Mouse (Mus musculus) adrenal gland, adult 2 months (tissue): ENCODE measurements at regions not wholly inside any gene's neighbourhood (a gene's known extent, or its start where the extent isn't known, plus 50 kb on each side); places are given as distances from the start of the nearest gene placed in this dataset.
"Not testable (repeated sequence)": the region's sequence is repeated elsewhere in the genome, so short reads cannot be mapped to it uniquely, and the experiment has no call there.

Experiments used
- DNase-seq: peaks from one replicate; pipeline ENCODE4 v3.0.0; 2021

DNA sequence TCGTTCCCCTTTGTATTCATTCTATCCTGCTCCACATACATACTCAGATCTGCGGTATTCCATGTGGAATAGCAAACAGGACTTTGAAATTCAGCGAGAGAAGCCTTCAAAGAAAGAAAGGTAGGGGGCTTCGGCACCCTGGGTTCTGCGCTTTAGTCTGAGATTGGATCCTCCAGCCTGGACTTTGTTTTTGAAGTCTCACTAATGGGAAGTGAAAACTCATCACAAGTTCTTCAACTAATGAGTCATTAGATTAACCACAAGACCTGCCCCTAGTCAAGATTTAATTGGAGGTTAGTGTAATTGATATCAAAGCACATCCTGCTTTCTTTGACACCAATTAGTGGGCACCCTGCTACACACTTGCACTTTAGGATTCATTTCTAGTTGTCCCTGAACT, 492.5 kb upstream of the Zfp960 start:
- DNase-seq: no peak

DNA sequence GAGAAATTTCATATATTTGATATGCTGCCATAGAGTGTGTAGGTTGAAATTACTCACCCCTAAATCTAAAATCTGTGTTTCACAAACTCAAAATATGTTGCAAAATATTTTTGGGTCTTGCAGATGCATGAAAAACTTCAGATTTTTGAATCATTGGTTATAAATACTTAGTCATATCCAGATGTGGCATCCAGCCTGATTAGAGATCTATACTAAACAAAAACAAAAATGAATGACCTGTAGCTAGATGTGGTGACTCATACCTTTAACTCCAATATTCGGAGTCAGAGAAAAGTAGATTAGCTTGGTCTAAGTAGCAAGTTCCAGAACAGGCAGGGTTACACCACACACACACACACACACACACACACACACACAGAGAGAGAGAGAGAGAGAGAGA, 475.1 kb upstream of the Zfp960 start:
- DNase-seq: no peak

DNA sequence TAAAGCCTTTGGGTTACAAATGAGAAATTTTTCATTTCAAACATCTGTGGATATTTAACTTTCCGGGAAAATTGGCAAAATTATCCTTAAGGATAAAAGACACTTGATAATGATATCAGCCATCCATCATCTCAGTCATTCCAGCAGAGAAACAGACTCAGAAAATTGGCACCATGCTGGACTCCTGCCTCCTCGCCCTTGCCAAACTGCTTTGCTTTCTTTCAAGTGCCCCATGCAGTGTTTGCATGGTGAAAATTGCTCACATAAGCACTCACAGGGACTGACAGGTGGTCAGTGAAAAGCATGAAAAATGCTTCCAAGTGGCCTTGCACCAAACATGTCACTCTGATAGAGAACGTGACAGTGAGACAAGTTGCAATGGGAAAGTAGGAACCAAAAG, 464.2 kb upstream of the Zfp960 start:
- DNase-seq: no peak

- DNase-seq: no peak
These were observed 451.4 kb upstream of the Zfp960 start for GRCm38 (mm10) chr17:16612405-16612979.

GRCm38 (mm10) chr17:16621931-16622556, 441.9 kb upstream of the Zfp960 start:
- DNase-seq: no peak

- no peak for DNase-seq
These were observed 434.1 kb upstream of the Zfp960 start for GRCm38 (mm10) chr17:16629854-16630253.

DNA sequence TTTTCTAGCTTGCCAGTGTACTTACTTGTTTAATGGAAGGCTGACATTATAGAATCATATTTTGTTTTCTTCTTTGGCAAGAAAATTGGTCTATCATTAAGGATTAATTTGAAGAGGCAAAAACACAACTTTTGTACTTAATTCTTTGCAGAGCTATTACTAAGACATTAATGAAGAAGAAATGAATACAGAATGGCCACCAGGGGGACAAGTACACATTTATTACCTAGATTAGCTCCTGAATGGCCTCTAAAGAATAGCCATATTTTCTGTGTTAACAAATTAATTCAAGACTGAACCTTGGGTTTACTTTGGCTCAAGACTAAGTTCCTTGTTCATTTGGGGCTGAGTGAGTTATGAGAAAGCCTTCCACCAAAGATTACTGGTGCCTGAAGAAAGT, 430.5 kb upstream of the Zfp960 start:
- DNase-seq: no peak

- no peak for DNase-seq
These were observed 426.4 kb upstream of the Zfp960 start for GRCm38 (mm10) chr17:16637463-16637862.

DNA sequence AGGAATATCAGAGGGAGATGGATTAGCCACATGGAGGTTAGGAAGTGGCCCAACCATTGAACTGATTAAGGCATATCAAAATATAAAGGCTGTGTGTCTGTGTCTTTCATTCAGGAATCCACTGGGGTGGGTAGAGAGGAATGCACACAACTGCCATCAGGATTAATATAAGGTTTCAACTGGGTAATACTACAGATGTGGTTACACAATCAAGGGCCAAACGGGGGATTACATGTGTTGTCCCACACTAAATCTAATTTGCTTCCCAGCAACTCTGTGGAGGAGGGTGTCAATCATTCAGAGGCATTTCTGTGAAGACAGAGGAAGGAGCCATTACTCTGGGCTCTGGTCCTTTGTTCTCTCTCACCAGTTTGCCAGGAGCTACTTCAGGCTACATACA, 416.0 kb upstream of the Zfp960 start:
- no peak for DNase-seq

DNA sequence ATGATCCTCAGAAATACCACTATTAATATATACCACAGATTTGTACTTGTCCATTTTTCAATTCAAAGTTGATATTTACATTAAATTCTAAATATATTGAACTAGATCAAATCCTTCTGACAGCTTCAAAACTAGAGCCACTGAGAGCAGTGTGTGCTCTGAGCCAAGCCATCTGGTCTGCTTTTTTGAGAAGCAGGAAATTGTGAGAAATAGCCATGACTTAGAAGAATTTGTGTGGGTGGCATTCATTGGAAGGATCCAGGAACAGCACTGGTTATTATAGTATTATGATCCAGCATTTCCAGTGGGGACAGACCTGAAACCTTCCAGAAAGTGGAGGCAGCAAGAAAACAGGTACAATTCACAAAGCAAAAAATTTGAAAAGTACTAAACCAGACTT, 398.7 kb upstream of the Zfp960 start:
- DNase-seq: no peak

DNA sequence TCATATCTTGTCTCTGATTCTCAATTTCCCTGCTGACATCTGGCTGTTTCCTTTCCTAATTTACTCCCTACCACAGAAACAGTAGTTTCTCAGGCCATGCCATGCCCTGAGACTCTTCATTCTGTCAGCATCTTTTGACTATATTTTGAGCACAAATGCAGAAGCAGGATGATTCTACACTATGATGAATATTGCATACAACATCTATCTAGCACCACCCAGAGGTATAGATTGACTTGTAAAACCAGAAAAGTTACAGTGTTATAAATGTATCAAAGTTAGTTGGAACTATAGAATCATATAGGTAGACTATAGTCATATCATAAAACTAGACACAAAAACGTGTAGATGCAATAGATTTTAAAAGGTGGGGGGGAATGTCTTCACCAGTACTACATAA, 396.3 kb upstream of the Zfp960 start:
- no peak for DNase-seq

DNA sequence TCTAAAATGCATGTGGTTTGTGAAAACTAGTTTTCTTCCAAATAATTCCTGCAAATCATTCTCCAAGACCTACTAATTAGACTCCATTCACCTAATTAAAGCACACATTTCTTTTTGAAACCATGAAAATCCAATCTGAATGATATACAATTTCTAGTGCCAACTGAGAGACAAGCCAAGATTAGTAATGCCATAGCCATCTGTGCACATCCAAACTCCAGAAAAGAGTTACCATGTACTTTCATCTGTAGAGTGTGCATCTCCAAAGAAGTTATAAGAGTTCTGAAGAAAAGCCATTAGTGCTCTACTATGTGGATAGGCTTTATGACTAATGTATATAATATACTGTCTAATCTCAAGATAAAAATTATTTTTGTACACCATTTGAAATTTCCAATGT, 359.7 kb upstream of the Zfp960 start:
- no peak for DNase-seq

- no peak for DNase-seq
These were observed 358.0 kb upstream of the Zfp960 start for GRCm38 (mm10) chr17:16705890-16706289.

DNA sequence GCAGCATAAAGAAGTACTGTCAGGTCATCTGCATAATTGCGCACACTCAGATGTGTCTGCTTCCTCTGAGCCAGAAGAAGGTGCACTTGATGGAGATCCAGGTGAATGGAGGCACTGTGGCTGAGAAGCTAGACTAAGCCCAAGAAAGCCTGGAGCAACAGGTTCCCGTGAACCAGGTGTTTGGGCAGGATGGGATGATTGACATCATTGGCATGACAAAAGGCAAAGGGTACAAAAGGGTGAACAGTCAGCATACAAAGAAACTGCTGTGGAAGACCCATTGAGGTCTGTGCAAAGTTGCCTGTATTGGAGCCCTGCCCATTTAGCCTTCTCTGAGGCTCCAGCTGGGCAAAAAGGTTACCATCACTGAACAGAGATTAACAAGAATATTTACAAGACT, 337.0 kb upstream of the Zfp960 start:
- DNase-seq: no peak

GRCm38 (mm10) chr17:16753090-16753489, 310.8 kb upstream of the Zfp960 start:
- no peak for DNase-seq

DNA sequence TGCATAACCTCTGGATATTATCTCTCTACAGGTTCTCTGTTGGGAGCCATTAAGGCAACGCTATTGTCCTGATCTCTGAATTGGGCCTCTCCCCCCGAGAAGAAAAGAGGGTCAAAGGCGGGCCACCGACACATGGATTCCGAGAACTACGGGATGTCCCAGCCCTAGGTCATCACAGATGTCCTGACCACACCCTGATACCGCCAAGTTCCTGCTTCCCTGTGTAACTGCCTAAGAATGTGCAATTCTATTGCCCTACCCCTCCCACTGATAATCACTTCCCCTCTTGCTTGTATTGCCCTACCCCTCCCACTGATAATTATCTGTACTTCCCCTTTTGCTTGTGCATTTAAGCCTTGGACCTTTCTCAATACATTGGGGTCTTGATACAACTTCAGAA, 293.3 kb upstream of the Zfp960 start:
- DNase-seq: not testable (repeated sequence)

DNA sequence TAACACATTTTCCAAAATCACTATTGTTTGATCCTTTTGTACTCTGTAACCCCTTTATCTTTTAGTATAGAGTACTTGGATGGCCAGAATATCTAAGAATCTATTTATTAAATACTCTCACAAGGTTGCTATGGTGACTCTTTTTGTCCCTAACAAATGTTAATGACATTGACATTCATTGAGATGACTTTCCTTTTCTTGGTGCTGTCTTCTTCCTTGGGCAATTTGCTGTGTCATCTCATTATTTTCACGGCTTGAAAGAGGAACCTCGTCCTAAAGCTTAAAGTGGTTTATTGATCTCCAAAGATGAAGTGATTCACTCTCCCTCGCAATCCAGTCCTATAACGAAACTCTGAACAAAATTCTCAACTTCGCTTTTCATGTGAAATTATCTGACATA, 265.6 kb upstream of the Zfp960 start:
- no peak for DNase-seq

- no peak for DNase-seq
These were observed 258.9 kb upstream of the Zfp960 start for GRCm38 (mm10) chr17:16804986-16805385.

- no peak for DNase-seq
These were observed 245.5 kb upstream of the Zfp960 start for GRCm38 (mm10) chr17:16818421-16818820.

DNA sequence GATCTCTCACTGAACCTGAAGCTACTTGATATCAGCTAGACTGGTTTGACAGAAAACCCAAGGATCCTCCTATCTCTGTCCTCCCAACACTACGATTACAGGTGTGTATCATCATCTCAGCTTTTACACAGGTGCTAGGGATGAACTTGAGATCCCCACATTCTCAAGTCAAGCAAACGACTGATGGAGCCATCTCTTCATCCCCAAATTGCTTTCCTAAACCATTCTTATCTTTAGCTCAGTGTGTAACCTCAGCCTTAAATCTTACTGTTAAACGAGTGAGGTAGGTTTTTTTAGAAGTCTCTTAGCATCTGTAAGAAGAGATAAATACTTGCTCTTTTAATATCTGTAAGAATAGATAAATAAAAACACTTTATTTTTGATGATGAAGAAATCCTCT, 242.2 kb upstream of the Zfp960 start:
- no peak for DNase-seq

DNA sequence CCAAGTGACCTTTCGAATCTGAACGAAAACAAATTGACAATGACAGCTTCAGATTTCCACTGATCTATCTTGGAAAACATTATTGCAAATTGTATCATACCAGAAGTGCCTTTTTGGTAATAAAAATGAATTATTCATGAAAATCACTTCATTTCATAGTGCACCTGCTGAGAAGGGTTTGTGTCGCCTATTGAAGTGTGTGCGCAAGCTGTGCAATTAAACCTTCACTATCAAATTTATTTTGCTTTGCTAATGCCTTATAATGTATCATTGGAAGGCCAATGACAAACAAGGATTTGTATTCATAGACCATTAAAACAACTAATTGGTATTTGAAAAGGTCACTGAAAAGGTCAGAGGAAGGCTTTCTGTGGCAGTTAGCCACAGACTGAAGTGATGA, 224.8 kb upstream of the Zfp960 start:
- no peak for DNase-seq

- no peak for DNase-seq
These were observed 203.1 kb upstream of the Zfp960 start for GRCm38 (mm10) chr17:16860771-16861170.

GRCm38 (mm10) chr17:16900791-16901190, 163.1 kb upstream of the Zfp960 start:
- DNase-seq: peak; percentile 14

DNA sequence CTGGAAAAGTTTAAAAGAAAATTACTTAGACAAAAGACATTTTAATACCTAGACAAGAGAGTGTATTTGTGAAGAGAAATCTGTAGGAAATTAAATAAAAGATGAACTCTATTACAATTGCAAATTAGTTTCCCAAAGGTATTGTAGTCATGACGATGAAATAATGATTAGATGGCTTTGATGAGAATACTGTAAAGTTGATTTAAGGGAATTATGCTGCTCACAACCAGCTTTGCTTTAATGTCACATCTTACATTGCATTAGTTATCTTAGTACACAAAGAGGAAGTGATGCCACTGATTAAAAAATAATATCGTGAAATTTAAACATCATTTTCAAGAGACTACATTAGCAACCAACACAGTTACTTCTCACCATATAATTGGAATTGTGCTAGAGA, 145.7 kb upstream of the Zfp960 start:
- DNase-seq: no peak

DNA sequence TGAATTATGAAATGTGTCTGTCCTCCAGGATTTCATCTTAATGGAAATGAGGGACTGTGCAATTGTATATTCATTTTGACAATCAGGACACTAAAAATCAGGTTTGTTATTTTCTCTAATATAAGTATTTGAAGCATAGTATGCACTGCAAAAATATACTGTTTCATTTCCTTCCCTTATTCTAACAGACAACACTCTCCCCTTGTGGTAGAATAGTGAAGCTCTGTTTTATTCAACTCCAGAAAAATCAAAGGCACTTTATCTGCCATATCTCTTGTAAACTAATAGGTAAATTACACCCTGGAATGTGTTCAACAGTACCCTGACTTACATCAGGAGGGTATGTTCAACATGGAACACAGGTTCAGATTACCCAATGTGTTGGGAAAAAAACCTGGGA, 137.7 kb upstream of the Zfp960 start:
- DNase-seq: no peak
